Mouse (Mus musculus): ENCODE measurements around the gene Neurl4. TPM values are rescaled to one million over a fixed set of nuclear protein-coding genes. Genes with fewer than 3 reads are reported as not detected.
"Not testable (repeated sequence)": the region's sequence is repeated elsewhere in the genome, so short reads cannot be mapped to it uniquely, and the experiment has no call there.

The Neurl4 gene
- total RNA-seq, 2 experiments from 2014 or later, result 117 to 118 TPM

DNA sequence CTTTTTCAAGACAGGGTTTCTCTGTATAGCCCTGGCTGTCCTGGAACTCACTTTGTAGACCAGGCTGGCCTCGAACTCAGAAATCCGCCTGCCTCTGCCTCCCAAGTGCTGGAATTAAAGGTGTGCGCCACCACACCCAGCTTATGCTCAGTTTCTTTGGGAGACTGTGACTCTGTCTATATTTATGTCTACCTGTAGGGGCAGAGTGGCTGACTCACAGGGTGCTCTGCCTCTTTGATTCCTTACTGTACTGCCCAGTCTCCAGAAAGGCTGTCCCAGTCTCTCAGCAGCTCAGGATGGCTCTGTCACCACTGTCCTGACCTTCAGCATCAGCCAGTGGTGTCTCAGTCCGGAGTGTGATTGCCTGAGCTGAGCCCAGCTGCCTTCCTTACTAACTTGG, 54.7 kb downstream of the Neurl4 start:
- not testable (repeated sequence) for DNase-seq

DNA sequence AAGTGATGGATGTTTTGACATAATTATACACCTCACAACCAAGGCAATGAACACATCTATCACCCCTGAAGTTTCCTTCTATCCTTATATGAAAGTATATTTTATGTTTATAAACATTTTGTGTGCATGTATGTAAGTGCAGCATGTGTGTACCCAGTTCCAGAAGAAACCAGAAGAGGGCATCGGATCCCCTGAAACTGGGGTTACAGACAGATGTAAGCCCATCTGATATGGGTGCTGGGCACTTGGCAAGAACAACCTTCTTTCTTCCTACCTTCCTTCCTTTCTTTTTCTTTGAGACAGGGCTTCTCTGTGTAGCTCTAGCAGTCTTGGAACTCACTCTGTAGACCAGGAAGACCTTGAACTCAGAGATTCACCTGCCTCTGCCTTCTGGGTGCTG, 55.3 kb downstream of the Neurl4 start:
- DNase-seq, result no peak

DNA sequence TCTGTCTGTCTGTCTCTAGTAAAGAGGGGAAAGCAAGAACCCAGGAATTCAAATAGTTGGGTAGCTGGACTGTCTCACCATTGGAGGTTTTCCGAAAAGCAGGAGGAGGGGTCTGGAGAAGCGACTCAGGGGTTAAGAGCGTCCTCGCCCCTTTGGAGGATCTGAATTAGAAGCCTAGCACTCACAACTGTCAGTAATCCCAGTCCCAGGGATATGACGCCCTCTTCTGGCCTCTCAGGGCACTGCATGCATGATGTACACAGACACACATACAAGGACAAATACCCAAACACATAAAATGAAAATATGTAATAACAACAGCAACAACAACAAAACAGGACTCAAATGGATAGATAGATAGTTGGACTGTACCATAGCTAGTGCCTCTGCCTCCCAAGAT, 59.7 kb downstream of the Neurl4 start:
- no peak for DNase-seq

DNA sequence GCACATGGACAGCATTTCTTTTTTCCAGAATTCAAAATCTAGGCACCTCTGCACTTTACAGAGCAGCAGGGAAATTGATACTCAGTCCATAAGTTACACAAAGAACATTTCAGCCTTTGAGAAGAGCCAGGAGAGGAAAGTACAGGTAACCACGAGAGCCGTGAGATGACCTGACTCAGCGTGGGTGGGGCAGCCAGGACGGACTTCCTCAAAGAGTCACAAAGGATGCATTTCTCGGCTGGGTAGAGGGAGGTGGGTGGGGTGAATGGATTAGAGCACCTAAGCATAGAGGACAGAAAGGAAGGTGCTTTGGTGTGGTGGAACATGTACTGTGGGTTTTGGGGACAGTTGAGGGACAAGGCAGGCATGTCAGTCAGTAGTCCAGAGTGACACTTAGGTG, 61.0 kb downstream of the Neurl4 start:
- no peak for DNase-seq

Small RNA genes lying within 50 kb of the gene (microRNA-seq; reads per million reads assigned to microRNA genes)
- 0 reads per million in 2 experiments for gene Mir6924

Other genes starting within 250 kb of the Neurl4 start
- gene Sox15, start 245.8 kb upstream of the Neurl4 start, total RNA-seq (2021), result not detected
- 10 to 100 TPM; 55.0 to 58.8 TPM for gene Mpdu1, start 238.4 kb upstream of the Neurl4 start, total RNA-seq (2021)
- gene Cd68, start 234.9 kb upstream of the Neurl4 start, total RNA-seq (2021), result 10 to 100 TPM; 11.9 to 13.5 TPM
- 100 to 1,000 TPM; 352 to 354 TPM for gene Eif4a1, start 228.6 kb upstream of the Neurl4 start, total RNA-seq (2021)
- gene Senp3, start 219.0 kb upstream of the Neurl4 start, total RNA-seq (2021), result 100 to 1,000 TPM; 101 to 122 TPM
- 1 to 10 TPM; 2.1 to 3.1 TPM for gene Tnfsf13, start 215.3 kb upstream of the Neurl4 start, total RNA-seq (2021)
- 1 to 10 TPM; 8.2 to 8.8 TPM for gene Tnfsf12, start 205.2 kb upstream of the Neurl4 start, total RNA-seq (2021)
- gene Tnfsfm13, start 205.0 kb upstream of the Neurl4 start, total RNA-seq (2021), result 1 to 10 TPM in 1 of 2 experiments, under 1 TPM in 1; 0.90 to 1.2 TPM
- 10 to 100 TPM; 61.2 to 61.3 TPM for gene Polr2a, start 142.4 kb upstream of the Neurl4 start, total RNA-seq (2021)
- gene Slc35g3, start 139.1 kb upstream of the Neurl4 start, total RNA-seq (2021), result not detected
- 100 to 1,000 TPM; 116 to 126 TPM for gene Zbtb4, start 135.2 kb upstream of the Neurl4 start, total RNA-seq (2021)
- gene Chrnb1, start 105.1 kb upstream of the Neurl4 start, total RNA-seq (2021), result 1 to 10 TPM in 1 of 2 experiments, under 1 TPM in 1; 0.72 to 1.3 TPM
- 10 to 100 TPM; 29.2 to 31.6 TPM for gene Fgf11, start 99.2 kb upstream of the Neurl4 start, total RNA-seq (2021)
- gene Tmem102, start 95.4 kb upstream of the Neurl4 start, total RNA-seq (2021), result under 1 TPM in 1 of 2 experiments, not detected in 1; 0.17 TPM
- gene Gm39566, start 85.8 kb upstream of the Neurl4 start, total RNA-seq (2021), result not detected
- not detected for gene Spem2, start 82.6 kb upstream of the Neurl4 start, total RNA-seq (2021)
- under 1 TPM; 0.57 to 0.63 TPM for gene Spem1, start 78.9 kb upstream of the Neurl4 start, total RNA-seq (2021)
- gene Nlgn2, start 63.3 kb upstream of the Neurl4 start, total RNA-seq (2021), result 100 to 1,000 TPM; 192 to 206 TPM
- 100 to 1,000 TPM; 109 to 128 TPM for gene Tmem256, start 62.6 kb upstream of the Neurl4 start, total RNA-seq (2021)
- gene Plscr3, start 54.7 kb upstream of the Neurl4 start, total RNA-seq (2021), result 10 to 100 TPM; 16.3 to 16.6 TPM
- under 1 TPM in 1 of 2 experiments, not detected in 1; 0.18 TPM for gene Tnk1, start 42.3 kb upstream of the Neurl4 start, total RNA-seq (2021)
- gene Tmem95, start 23.1 kb upstream of the Neurl4 start, total RNA-seq (2021), result not detected
- 1 to 10 TPM; 1.1 TPM for gene Kctd11, start 19.7 kb upstream of the Neurl4 start, total RNA-seq (2021)
- gene Acap1, start 5.5 kb upstream of the Neurl4 start, total RNA-seq (2021), result not detected
- under 1 TPM; 0.46 to 0.95 TPM for gene 2810408A11Rik, start 85 bp upstream of the Neurl4 start, total RNA-seq (2021)
- 10 to 100 TPM; 31.9 to 38.2 TPM for gene Gps2, start 12.8 kb downstream of the Neurl4 start, total RNA-seq (2021)
- 100 to 1,000 TPM; 416 to 445 TPM for gene Eif5a, start 20.9 kb downstream of the Neurl4 start, total RNA-seq (2021)
- 10 to 100 TPM; 10.9 to 11.1 TPM for gene Ybx2, start 34.7 kb downstream of the Neurl4 start, total RNA-seq (2021)
- gene Slc2a4, start 47.1 kb downstream of the Neurl4 start, total RNA-seq (2021), result 1 to 10 TPM; 1.8 TPM
- gene Cldn7, start 63.7 kb downstream of the Neurl4 start, total RNA-seq (2021), result not detected
- gene Ctdnep1, start 80.1 kb downstream of the Neurl4 start, total RNA-seq (2021), result 100 to 1,000 TPM; 113 to 116 TPM
- gene Elp5, start 81.4 kb downstream of the Neurl4 start, total RNA-seq (2021), result 10 to 100 TPM; 77.5 to 78.4 TPM
- gene Gabarap, start 90.1 kb downstream of the Neurl4 start, total RNA-seq (2021), result 100 to 1,000 TPM; 232 to 236 TPM
- 10 to 100 TPM; 45.4 to 47.4 TPM for gene Phf23, start 94.7 kb downstream of the Neurl4 start, total RNA-seq (2021)
- 10 to 100 TPM; 36.8 to 41.7 TPM for gene Dvl2, start 99.5 kb downstream of the Neurl4 start, total RNA-seq (2021)
- 10 to 100 TPM; 54.9 to 58.6 TPM for gene Acadvl, start 114.3 kb downstream of the Neurl4 start, total RNA-seq (2021)
- gene Dlg4, start 115.9 kb downstream of the Neurl4 start, total RNA-seq (2021), result 100 to 1,000 TPM; 888 to 914 TPM
- 1 to 10 TPM in 1 of 2 experiments, not detected in 1; 1.2 TPM for gene Asgr1, start 153.0 kb downstream of the Neurl4 start, total RNA-seq (2021)
- not detected for gene Asgr2, start 191.6 kb downstream of the Neurl4 start, total RNA-seq (2021)
- under 1 TPM; 0.45 to 0.68 TPM for gene Mgl2, start 229.3 kb downstream of the Neurl4 start, total RNA-seq (2021)

Measured in layer of hippocampus, postnatal 36 days (tissue).